Mouse (Mus musculus) cerebellum, postnatal 4 days (tissue): ENCODE results near the gene Calu.
"Not testable (repeated sequence)": the region's sequence is repeated elsewhere in the genome, so short reads cannot be mapped to it uniquely, and the experiment has no call there.

ENCODE experiments used
- DNase-seq, 2 experiments: peaks; one replicate each; pipeline ENCODE4 v3.0.0; 2022; ENCODE audit warnings: low spot score in 2 of 2, mixed read lengths in 1 of 2

The Calu gene

GRCm38 (mm10) chr6:29347665-29348370, at the start of gene Calu:
Calu (plus strand) TSS chr6:29348069.
- DNase-seq, result peak; percentile 94 to 99

- DNase-seq, result no peak
Measured at GRCm38 (mm10) chr6:29299112-29299511, 48.8 kb upstream of the Calu start.

GRCm38 (mm10) chr6:29303251-29303650, 44.6 kb upstream of the Calu start:
- DNase-seq, result peak in 1 of 2 experiments; percentile 15

- no peak for DNase-seq
Measured at GRCm38 (mm10) chr6:29303726-29304125, 44.1 kb upstream of the Calu start.

GRCm38 (mm10) chr6:29305462-29305861, 42.4 kb upstream of the Calu start:
- DNase-seq, result no peak

GRCm38 (mm10) chr6:29308846-29309605, 38.8 kb upstream of the Calu start:
- no peak for DNase-seq

- DNase-seq, result no peak
Measured at GRCm38 (mm10) chr6:29313690-29314202, 34.1 kb upstream of the Calu start.

GRCm38 (mm10) chr6:29317286-29317685, 30.6 kb upstream of the Calu start:
- DNase-seq, result no peak

- DNase-seq, result no peak
Measured at GRCm38 (mm10) chr6:29317941-29318340, 29.9 kb upstream of the Calu start.

GRCm38 (mm10) chr6:29318879-29319278, 29.0 kb upstream of the Calu start, which contains the start of gene Fam71f1:
Fam71f1 (plus strand) TSS chr6:29319140.
- DNase-seq, result peak in 1 of 2 experiments; percentile 5

GRCm38 (mm10) chr6:29321586-29321985, 26.3 kb upstream of the Calu start:
- no peak for DNase-seq

- DNase-seq, result no peak
Measured at GRCm38 (mm10) chr6:29322147-29322546, 25.7 kb upstream of the Calu start.

- no peak for DNase-seq
Measured at GRCm38 (mm10) chr6:29322735-29323134, 25.1 kb upstream of the Calu start.

- no peak for DNase-seq
Measured at GRCm38 (mm10) chr6:29326961-29327360, 20.9 kb upstream of the Calu start.

- DNase-seq, result no peak
Measured at GRCm38 (mm10) chr6:29329514-29329913, 18.4 kb upstream of the Calu start.

GRCm38 (mm10) chr6:29346512-29346911, 1.4 kb upstream of the Calu start:
- DNase-seq, result not testable (repeated sequence)

- DNase-seq, result no peak
Measured at GRCm38 (mm10) chr6:29347189-29347588, 680 bp upstream of the Calu start.

- DNase-seq, result no peak
Measured at GRCm38 (mm10) chr6:29348371-29348724, 479 bp downstream of the Calu start.

- DNase-seq, result no peak
Measured at GRCm38 (mm10) chr6:29351613-29352012, 3.7 kb downstream of the Calu start.

- DNase-seq, result no peak
Measured at GRCm38 (mm10) chr6:29352816-29353215, 4.9 kb downstream of the Calu start.

- no peak for DNase-seq
Measured at GRCm38 (mm10) chr6:29359386-29359785, 11.5 kb downstream of the Calu start.

- DNase-seq, result no peak
Measured at GRCm38 (mm10) chr6:29360211-29360610, 12.3 kb downstream of the Calu start.
